Mouse (Mus musculus) kidney, embryonic 16.5 days (tissue): ENCODE data around the gene Zfp988. TPM values are rescaled to one million over a fixed set of nuclear protein-coding genes. Genes with fewer than 3 reads are reported as not detected.
"Not testable (repeated sequence)": the region's sequence is repeated elsewhere in the genome, so short reads cannot be mapped to it uniquely, and the experiment has no call there.

Experiments used
- ATAC-seq: fragments of 200-750 bp; cut with Nextera tagmentation; 2 replicates; pipeline ENCODE4 v1.8.0; 2017; ENCODE audit warnings: moderate TSS enrichment; ENCODE audit not compliant: low FRiP score, low TSS enrichment
- H3K27ac ChIP-seq: fragments of 300-500 bp; sonication (generic); 2 replicates; pipeline ENCODE4 v1.5.1; 2014; ENCODE audit warnings: low read length
- H3K27me3 ChIP-seq: fragments of 300-500 bp; sonication (generic); 2 replicates; pipeline ENCODE4 v1.6.1; 2014; ENCODE audit warnings: low read length, control low read depth, mixed read lengths; ENCODE audit not compliant: insufficient read depth
- H3K36me3 ChIP-seq: fragments of 300-500 bp; sonication (generic); 2 replicates; pipeline ENCODE4 v1.6.1; 2014; ENCODE audit warnings: low read length, control low read depth, mixed read lengths; ENCODE audit not compliant: insufficient read depth
- H3K4me1 ChIP-seq: fragments of 300-500 bp; sonication (generic); 2 replicates; pipeline ENCODE4 v1.6.1; 2014; ENCODE audit warnings: low read length, control low read depth, mixed read lengths; ENCODE audit not compliant: insufficient read depth
- H3K4me2 ChIP-seq: fragments of 300-500 bp; sonication (generic); replicated peaks from 2 replicates; pipeline ENCODE4 v1.6.1; 2014; ENCODE audit warnings: low read depth, low read length
- H3K4me3 ChIP-seq: fragments of 300-500 bp; sonication (generic); 2 replicates; pipeline ENCODE4 v1.5.1; 2014; ENCODE audit warnings: mild to moderate bottlenecking, low read length
- H3K9ac ChIP-seq: fragments of 300-500 bp; sonication (generic); replicated peaks from 2 replicates; pipeline ENCODE4 v1.6.1; 2014; ENCODE audit warnings: low read length
- H3K9me3 ChIP-seq: fragments of 300-500 bp; sonication (generic); 2 replicates; pipeline ENCODE4 v1.6.1; 2016; ENCODE audit warnings: low read length, control low read depth
- WGBS: fragments of 180-500 bp; shearing (Covaris S2); extraction: QIAGEN DNeasy Blood & Tissue Kit; methylation state at CpG from one replicate; pipeline ENCODE4 v1.1.7; 2014; 5-methylcytosine and 5-hydroxymethylcytosine counted together
- polyA plus RNA-seq: library from polyadenylated mRNA; unstranded; fragments of >200 nt; fragmentation: Nextera tagmentation; extraction: Ambion mirVana; gene quantifications from 2 replicates; pipeline ENCODE4 v1.2.1, GENCODE M21; 2015

The Zfp988 gene
- polyA plus RNA-seq, result 0.17 and 0.24 TPM in 2 replicates

GRCm38 (mm10) chr4:147305436-147305835 lies at the start of gene Zfp988:
Gene Zfp988, plus strand, starts transcription at chr4:147305674.
- ATAC-seq, H3K27ac ChIP-seq, H3K4me2 ChIP-seq, H3K9ac ChIP-seq, H3K36me3 ChIP-seq, H3K9me3 ChIP-seq, H3K4me3 ChIP-seq, H3K27me3 ChIP-seq, H3K4me1 ChIP-seq: not testable (repeated sequence)
- WGBS, result 92% methylated on average over 6 of the region's 6 CpGs

- H3K9me3 ChIP-seq, H3K9ac ChIP-seq, H3K4me3 ChIP-seq, H3K27ac ChIP-seq, H3K36me3 ChIP-seq, H3K4me1 ChIP-seq, H3K4me2 ChIP-seq, H3K27me3 ChIP-seq, ATAC-seq: not testable (repeated sequence)
- WGBS, result 94% methylated on average over 2 of the region's 3 CpGs
Measured at GRCm38 (mm10) chr4:147262708-147263107, 42.8 kb upstream of the Zfp988 start.

GRCm38 (mm10) chr4:147267302-147267701 lies 38.2 kb upstream of the Zfp988 start:
- not testable (repeated sequence) for H3K36me3 ChIP-seq, ATAC-seq
- WGBS, result 89% methylated on average over 16 of the region's 17 CpGs

GRCm38 (mm10) chr4:147268735-147269134 lies 36.7 kb upstream of the Zfp988 start:
- not testable (repeated sequence) for H3K4me2 ChIP-seq, ATAC-seq, H3K36me3 ChIP-seq, H3K4me3 ChIP-seq, H3K4me1 ChIP-seq, H3K9ac ChIP-seq, H3K27ac ChIP-seq, H3K27me3 ChIP-seq
- H3K9me3 ChIP-seq, result peaks cover 29% of the 10 kb centered on the region
- 89% methylated on average over 25 of the region's 25 CpGs for WGBS

More at GRCm38 (mm10) chr4:147267302-147267701, 38.2 kb upstream of the Zfp988 start:
- peaks cover 22% of the 10 kb centered on the region for H3K9me3 ChIP-seq
- not testable (repeated sequence) for H3K4me3 ChIP-seq, H3K4me1 ChIP-seq, H3K9ac ChIP-seq, H3K27me3 ChIP-seq, H3K27ac ChIP-seq, H3K4me2 ChIP-seq

- H3K27ac ChIP-seq, H3K4me3 ChIP-seq, H3K36me3 ChIP-seq, H3K27me3 ChIP-seq, ATAC-seq, H3K4me1 ChIP-seq, H3K9ac ChIP-seq, H3K4me2 ChIP-seq: not testable (repeated sequence)
- 83% methylated on average over 4 of the region's 4 CpGs for WGBS
- H3K9me3 ChIP-seq, result peaks cover 37% of the 10 kb centered on the region
Measured at GRCm38 (mm10) chr4:147270026-147270425, 35.4 kb upstream of the Zfp988 start.

- not testable (repeated sequence) for H3K4me3 ChIP-seq, H3K36me3 ChIP-seq, H3K27ac ChIP-seq, H3K4me1 ChIP-seq, H3K4me2 ChIP-seq, H3K27me3 ChIP-seq, H3K9ac ChIP-seq, ATAC-seq
- H3K9me3 ChIP-seq, result peaks cover 43% of the 10 kb centered on the region
- 95% methylated on average over 12 of the region's 13 CpGs for WGBS
Measured at GRCm38 (mm10) chr4:147271601-147272000, 33.9 kb upstream of the Zfp988 start.

GRCm38 (mm10) chr4:147275021-147275772 lies 30.3 kb upstream of the Zfp988 start:
- Histone ChIP-seq H3K4me2 (peak overlapping the region; percentile 14), H3K9me3 (peaks cover 28% of the 10 kb centered on the region), H3K4me3 (peak overlapping the region; percentile 16; the same call in 1 of the 2 replicates)
- H3K36me3 ChIP-seq, H3K9ac ChIP-seq, H3K27me3 ChIP-seq, H3K4me1 ChIP-seq, H3K27ac ChIP-seq: not testable (repeated sequence)
- WGBS, result 42% methylated on average over 50 of the region's 58 CpGs
- ATAC-seq, result peak; percentile 79; the same call in 1 of the 2 replicates

- not testable (repeated sequence) for H3K9ac ChIP-seq, H3K27ac ChIP-seq, H3K36me3 ChIP-seq, H3K27me3 ChIP-seq, H3K4me1 ChIP-seq
- Histone ChIP-seq H3K9me3 (peaks cover 26% of the 10 kb centered on the region), H3K4me2 (peak overlapping the region; percentile 14), H3K4me3 (peak overlapping the region; percentile 16; the same call in 1 of the 2 replicates)
- 27% methylated on average over 53 of the region's 54 CpGs for WGBS
- ATAC-seq, result 0 out of 2 replicates have a peak, but pooled peaks have one; percentile 31
Measured at GRCm38 (mm10) chr4:147275773-147276140, 29.7 kb upstream of the Zfp988 start.

GRCm38 (mm10) chr4:147280406-147280805 lies 25.1 kb upstream of the Zfp988 start:
- not testable (repeated sequence) for H3K4me2 ChIP-seq, H3K9me3 ChIP-seq, H3K4me3 ChIP-seq, ATAC-seq, H3K27ac ChIP-seq, H3K9ac ChIP-seq, H3K36me3 ChIP-seq, H3K4me1 ChIP-seq, H3K27me3 ChIP-seq
- 75% methylated on average over 2 of the region's 2 CpGs for WGBS

- H3K9me3 ChIP-seq, H3K27me3 ChIP-seq, H3K4me1 ChIP-seq, H3K36me3 ChIP-seq, H3K4me2 ChIP-seq, ATAC-seq, H3K27ac ChIP-seq, H3K4me3 ChIP-seq, H3K9ac ChIP-seq: not testable (repeated sequence)
- 75% methylated on average over 3 of the region's 3 CpGs for WGBS
Measured at GRCm38 (mm10) chr4:147298585-147298984, 6.9 kb upstream of the Zfp988 start.
